23 mouse cellular contexts compared by ENCODE assay signal in the genomic region with DNA sequence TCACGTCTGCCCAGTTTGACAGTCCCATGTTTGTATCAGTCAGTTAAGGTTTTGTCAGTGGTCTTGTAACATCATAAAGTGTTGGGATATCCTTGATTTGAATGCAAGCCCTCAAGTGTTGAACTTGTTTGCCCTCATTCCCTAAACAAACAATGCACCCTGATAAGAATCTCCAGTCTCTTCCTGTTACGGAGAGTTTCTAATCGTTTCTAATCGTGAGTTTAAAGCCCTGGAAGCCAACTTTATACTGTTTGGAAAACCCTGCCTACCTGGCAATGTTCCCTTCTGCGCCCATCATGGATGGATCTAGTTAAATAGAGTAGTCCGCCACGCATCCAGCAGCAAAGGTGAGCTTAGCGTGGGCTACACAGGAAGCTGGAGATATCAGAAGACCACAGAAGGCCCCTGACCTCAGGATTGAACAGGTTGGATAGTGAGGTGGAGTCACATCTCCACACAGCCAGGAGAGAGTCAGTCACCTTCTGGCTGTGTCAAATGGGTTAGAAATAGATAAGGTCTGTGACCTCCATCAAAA. TPM values are rescaled to one million over a fixed set of nuclear protein-coding genes. Genes with fewer than 3 reads are reported as not detected.
A peak's percentile ranks its signal among the peaks of the same experiment; 100 is the strongest.
DNase-seq lines count a peak whose midpoint lies in the region; ATAC-seq and TF ChIP-seq lines count a peak whose summit lies in the region.
"Had no signal": no experiment of that assay in that cellular context is flagged by ENCODE, and none has a peak within 500 bp of the region (broad histone marks: within the 10 kb centered on the region; RNA-seq: fewer than 3 reads in every experiment).

No protein-coding gene starts in this region.

- H3K4me3 ChIP-seq in forebrain, embryonic 11.5 days (ENCODE audit: low read depth, low read length): no peak overlapping the region
- H3K4me3 ChIP-seq in forebrain, embryonic 14.5 days (ENCODE audit: low read depth, low read length): no peak overlapping the region
- H3K4me3 ChIP-seq in heart, embryonic 12.5 days: no peak overlapping the region
- peak overlapping the region; percentile 3 for H3K4me3 ChIP-seq in lung, adult 2 months (replicated peaks; ENCODE audit: extremely low read depth, low read depth, low read length)
- H3K4me3 ChIP-seq: forebrain, embryonic 13.5 days; heart, embryonic 10.5 days; hindbrain, embryonic 10.5 days; hindbrain, embryonic 15.5 days; limb, embryonic 13.5 days had no signal

- H3K9ac ChIP-seq in forebrain, embryonic 11.5 days (ENCODE audit: low read length): no peak overlapping the region
- no peak overlapping the region for H3K9ac ChIP-seq in forebrain, embryonic 14.5 days (ENCODE audit: low read length)
- no peak overlapping the region for H3K9ac ChIP-seq in heart, embryonic 12.5 days
- H3K9ac ChIP-seq: forebrain, embryonic 13.5 days; hindbrain, embryonic 15.5 days; limb, embryonic 13.5 days had no signal

- H3K27ac ChIP-seq in forebrain, embryonic 11.5 days (ENCODE audit: low read depth, low read length): no peak overlapping the region
- no peak overlapping the region for H3K27ac ChIP-seq in forebrain, embryonic 14.5 days (ENCODE audit: low read depth, low read length)
- no peak overlapping the region for H3K27ac ChIP-seq in heart, embryonic 12.5 days (ENCODE audit: poor library complexity, severe bottlenecking)
- H3K27ac ChIP-seq: forebrain, embryonic 13.5 days; hindbrain, embryonic 10.5 days; hindbrain, embryonic 15.5 days; macrophage had no signal

- 90% methylated on average over 8 of the region's 8 CpGs for WGBS in forebrain, embryonic 11.5 days
- WGBS in forebrain, embryonic 14.5 days: 92% methylated on average over 8 of the region's 8 CpGs
- 72% methylated on average over 8 of the region's 8 CpGs for WGBS in heart, embryonic 12.5 days
- WGBS in lung, adult 2 months: 30% methylated on average over 8 of the region's 8 CpGs

- no peaks in the 10 kb centered on the region for H3K36me3 ChIP-seq in forebrain, embryonic 11.5 days (ENCODE audit: control insufficient read depth, insufficient read depth, low read length)
- no peaks in the 10 kb centered on the region for H3K36me3 ChIP-seq in forebrain, embryonic 14.5 days (ENCODE audit: control insufficient read depth, insufficient read depth, low read length)
- peaks cover 11% of the 10 kb centered on the region for H3K36me3 ChIP-seq in heart, embryonic 12.5 days
- H3K36me3 ChIP-seq: G1E; hindbrain, embryonic 10.5 days; hindbrain, embryonic 15.5 days had no signal

- H3K4me2 ChIP-seq in forebrain, embryonic 11.5 days (ENCODE audit: low read depth, low read length, severe bottlenecking): no peak overlapping the region
- H3K4me2 ChIP-seq in forebrain, embryonic 14.5 days (ENCODE audit: low read length): no peak overlapping the region
- H3K4me2 ChIP-seq in heart, embryonic 12.5 days: no peak overlapping the region
- H3K4me2 ChIP-seq: forebrain, embryonic 13.5 days; hindbrain, embryonic 15.5 days; liver, embryonic 11.5 days had no signal

- DNase-seq in forebrain, embryonic 11.5 days (ENCODE audit: low spot score): peak; percentile 36
- no peak for DNase-seq in forebrain, embryonic 14.5 days (ENCODE audit: low spot score)
- DNase-seq in heart, adult 9 months (ENCODE audit: low spot score in 2 of 2): peak; percentile 30 to 43
- DNase-seq in lung, adult 2 months: no peak
- no peak for DNase-seq in lung, postnatal 4 days
- DNase-seq in cerebellum, postnatal 36 days: no peak
- DNase-seq: adrenal gland, postnatal 10 days; cerebellum, adult 11 months; cerebellum, adult 9-10 months; gastrocnemius, postnatal 36 days; kidney, adult 11 months; thymus, postnatal 4 days had no signal

- peaks cover 6% of the 10 kb centered on the region; the same call in 1 of the 2 replicates for H3K4me1 ChIP-seq in forebrain, embryonic 11.5 days (replicated peaks; ENCODE audit: control insufficient read depth, insufficient read depth, low read length)
- H3K4me1 ChIP-seq in forebrain, embryonic 14.5 days (ENCODE audit: control insufficient read depth, insufficient read depth, low read length): peaks cover 2% of the 10 kb centered on the region; the same call in 1 of the 2 replicates
- peaks cover 29% of the 10 kb centered on the region for H3K4me1 ChIP-seq in heart, embryonic 12.5 days (replicated peaks)
- H3K4me1 ChIP-seq in lung, adult 2 months (ENCODE audit: control insufficient read depth, insufficient read depth, low read length): peaks cover 18% of the 10 kb centered on the region

- no peaks in the 10 kb centered on the region for H3K27me3 ChIP-seq in forebrain, embryonic 11.5 days (ENCODE audit: control insufficient read depth, insufficient read depth, low read length)
- no peaks in the 10 kb centered on the region for H3K27me3 ChIP-seq in forebrain, embryonic 14.5 days (replicated peaks; ENCODE audit: control insufficient read depth, insufficient read depth, low read length)
- no peaks in the 10 kb centered on the region for H3K27me3 ChIP-seq in heart, embryonic 12.5 days (replicated peaks)
- H3K27me3 ChIP-seq: forebrain, embryonic 13.5 days; hindbrain, embryonic 15.5 days; limb, embryonic 13.5 days; Patski had no signal

- no peak for TF ChIP-seq CTCF in lung, adult 2 months (IDR thresholded peaks at IDR 0.05; ENCODE audit: insufficient read depth, low read length)

- ATAC-seq in forebrain, embryonic 11.5 days (replicated peaks; ENCODE audit: low FRiP score): no peak
- ATAC-seq in forebrain, embryonic 14.5 days: no peak
- no peak for ATAC-seq in heart, embryonic 12.5 days (ENCODE audit: insufficient number of reproducible peaks, low FRiP score)
- ATAC-seq: forebrain, embryonic 13.5 days; inflammation-experienced regulatory T-cells, adult 6 months; Patski had no signal

- no peaks in the 10 kb centered on the region for H3K9me3 ChIP-seq in forebrain, embryonic 11.5 days (ENCODE audit: control insufficient read depth, low read length)
- no peaks in the 10 kb centered on the region for H3K9me3 ChIP-seq in forebrain, embryonic 14.5 days (replicated peaks; ENCODE audit: control insufficient read depth, low read length)
- H3K9me3 ChIP-seq in heart, embryonic 12.5 days (replicated peaks): no peaks in the 10 kb centered on the region
- H3K9me3 ChIP-seq: forebrain, embryonic 13.5 days; G1E; heart, embryonic 10.5 days; hindbrain, embryonic 10.5 days; hindbrain, embryonic 15.5 days; limb, embryonic 13.5 days had no signal

- TF ChIP-seq POLR2A in lung, adult 2 months (IDR thresholded peaks at IDR 0.05; ENCODE audit: borderline replicate concordance, extremely low read depth, low read depth, low read length): no peak

RNA-seq across cellular contexts. Expression of a gene that starts 3.1 kb away (rescaled TPM):
- 3.4 and 4.9 TPM in 2 replicates for polyA plus RNA-seq in forebrain, embryonic 11.5 days (2014; fragmentation: Nextera tagmentation; extraction: Ambion mirVana)
- polyA plus RNA-seq in forebrain, embryonic 14.5 days (2014; fragmentation: Nextera tagmentation; extraction: Ambion mirVana): 2.4 and 2.8 TPM in 2 replicates
- 5.4 and 8.4 TPM in 2 replicates for polyA plus RNA-seq in heart, embryonic 12.5 days (2016; fragmentation: Nextera tagmentation; extraction: Ambion mirVana)
- polyA plus RNA-seq in lung, adult 2 months (2012; rRNA removed): 41.0 and 43.1 TPM in 2 replicates

Comparison
In these comparisons a context has a peak if more than half of its experiments do, and no peak if none do; other contexts are left out.
1. DNase-seq: peak in forebrain, embryonic 11.5 days (single experiment) and heart, adult 9 months (2 of 2); none in forebrain, embryonic 14.5 days (single experiment), lung, adult 2 months (single experiment), lung, postnatal 4 days (0 of 2) and cerebellum, postnatal 36 days (0 of 2).